Mouse (Mus musculus) kidney, embryonic 14.5 days (tissue): ENCODE data around the gene Gas2l2. TPM values are rescaled to one million over a fixed set of nuclear protein-coding genes. Genes with fewer than 3 reads are reported as not detected.
A peak's percentile ranks its signal among the peaks of the same experiment; 100 is the strongest.

Experiments
- ATAC-seq: fragments of 200-750 bp; cut with Nextera tagmentation; 2 replicates; pipeline ENCODE4 v1.8.0; 2017; ENCODE audit warnings: moderate number of reproducible peaks, mild to moderate bottlenecking, moderate TSS enrichment, moderate library complexity; ENCODE audit not compliant: low FRiP score, low TSS enrichment
- H3K27ac ChIP-seq: fragments of 300-500 bp; sonication (generic); 2 replicates; pipeline ENCODE4 v1.5.1; 2014; ENCODE audit warnings: low read depth, mild to moderate bottlenecking, low read length, moderate library complexity, mixed read lengths
- H3K27me3 ChIP-seq: fragments of 300-500 bp; sonication (generic); 2 replicates; pipeline ENCODE4 v1.6.1; 2014; ENCODE audit warnings: mild to moderate bottlenecking, low read length; ENCODE audit not compliant: control insufficient read depth, insufficient read depth
- H3K36me3 ChIP-seq: fragments of 300-500 bp; sonication (generic); 2 replicates; pipeline ENCODE4 v1.6.1; 2014; ENCODE audit warnings: low read length, mixed read lengths; ENCODE audit not compliant: control insufficient read depth, insufficient read depth
- H3K4me1 ChIP-seq: fragments of 300-500 bp; sonication (generic); 2 replicates; pipeline ENCODE4 v1.6.1; 2014; ENCODE audit warnings: low read length, mixed read lengths; ENCODE audit not compliant: control insufficient read depth, insufficient read depth
- H3K4me2 ChIP-seq: fragments of 300-500 bp; sonication (generic); replicated peaks from 2 replicates; pipeline ENCODE4 v1.6.1; 2014; ENCODE audit warnings: low read depth, mild to moderate bottlenecking, low read length
- H3K4me3 ChIP-seq: fragments of 300-500 bp; sonication (generic); 2 replicates; pipeline ENCODE4 v1.5.1; 2014; ENCODE audit warnings: mild to moderate bottlenecking, low read length
- H3K9ac ChIP-seq: fragments of 300-500 bp; sonication (generic); 2 replicates; pipeline ENCODE4 v1.6.1; 2014; ENCODE audit warnings: low read depth, mild to moderate bottlenecking, low read length, moderate library complexity
- H3K9me3 ChIP-seq: fragments of 300-500 bp; sonication (generic); 2 replicates; pipeline ENCODE4 v1.6.1; 2016; ENCODE audit warnings: low read length; ENCODE audit not compliant: control insufficient read depth
- WGBS: fragments of 180-500 bp; shearing (Covaris S2); extraction: QIAGEN DNeasy Blood & Tissue Kit; methylation state at CpG from one replicate; pipeline ENCODE4 v1.1.7; 2014; 5-methylcytosine and 5-hydroxymethylcytosine counted together
- polyA plus RNA-seq: library from polyadenylated mRNA; unstranded; fragments of >200 nt; fragmentation: Nextera tagmentation; extraction: Ambion mirVana; gene quantifications from 2 replicates; pipeline ENCODE4 v1.2.1, GENCODE M21; 2014

The Gas2l2 gene
- polyA plus RNA-seq, 1 experiment from 2014 or later, result not detected

- 0 out of 2 replicates have a peak overlapping the region, but pooled peaks have one; percentile 71 for H3K4me3 ChIP-seq
- H3K9me3 ChIP-seq, result no peaks in the 10 kb centered on the region
- no peak overlapping the region for H3K9ac ChIP-seq
- peak overlapping the region; percentile 99; the same call in 1 of the 2 replicates for H3K4me2 ChIP-seq
- 0 out of 2 replicates have a peak, but pooled peaks cover 3% of the 10 kb centered on the region for H3K4me1 ChIP-seq
- no peak overlapping the region for H3K27ac ChIP-seq
- H3K36me3 ChIP-seq, result no peaks in the 10 kb centered on the region
- ATAC-seq, result no peak
- WGBS, result 51% methylated on average over 6 of the region's 6 CpGs
- H3K27me3 ChIP-seq, result no peaks in the 10 kb centered on the region; the same call in 1 of the 2 replicates
Measured at GRCm38 (mm10) chr11:83410510-83410909, 18.7 kb downstream of the Gas2l2 start.

- H3K27me3 ChIP-seq, result no peaks in the 10 kb centered on the region; the same call in 1 of the 2 replicates
- no peak overlapping the region for H3K27ac ChIP-seq
- WGBS, result under 1% methylated on average over 18 of the region's 40 CpGs
- 0 out of 2 replicates have a peak, but pooled peaks cover 3% of the 10 kb centered on the region for H3K4me1 ChIP-seq
- no peaks in the 10 kb centered on the region for H3K36me3 ChIP-seq
- peak overlapping the region; percentile 99 for H3K4me2 ChIP-seq
- H3K4me3 ChIP-seq, result peak overlapping the region; percentile 71
- H3K9ac ChIP-seq, result peak overlapping the region; percentile 70
- peak; percentile 56 for ATAC-seq
- H3K9me3 ChIP-seq, result no peaks in the 10 kb centered on the region
Measured at GRCm38 (mm10) chr11:83409792-83410291, 19.4 kb downstream of the Gas2l2 start.

GRCm38 (mm10) chr11:83409087-83409754 is 20.0 kb downstream of the Gas2l2 start, which contains the start of gene Rasl10b:
Rasl10b (plus strand) TSS chr11:83409137.
- H3K9ac ChIP-seq, result peak within 1 kb of the TSS; percentile 70
- H3K27me3 ChIP-seq, result no peaks in the 10 kb centered on the region; the same call in 1 of the 2 replicates
- H3K9me3 ChIP-seq, result no peaks in the 10 kb centered on the region
- peak within 1 kb of the TSS; percentile 99 for H3K4me2 ChIP-seq
- peak within 1 kb of the TSS; percentile 71 for H3K4me3 ChIP-seq
- peaks cover 4% of the 10 kb centered on the region; the same call in 1 of the 2 replicates for H3K36me3 ChIP-seq
- ATAC-seq, result peak; percentile 70
- no peak within 1 kb of the TSS for H3K27ac ChIP-seq
- 0 out of 2 replicates have a peak, but pooled peaks cover 3% of the 10 kb centered on the region for H3K4me1 ChIP-seq
- WGBS, result 2% methylated on average over 27 of the region's 44 CpGs

- H3K4me2 ChIP-seq, result no peak overlapping the region
- ATAC-seq, result no peak
- no peak overlapping the region for H3K9ac ChIP-seq
- H3K27me3 ChIP-seq, result no peaks in the 10 kb centered on the region; the same call in 1 of the 2 replicates
- H3K4me1 ChIP-seq, result 0 out of 2 replicates have a peak, but pooled peaks cover 3% of the 10 kb centered on the region
- peaks cover 13% of the 10 kb centered on the region; the same call in 1 of the 2 replicates for H3K36me3 ChIP-seq
- no peaks in the 10 kb centered on the region for H3K9me3 ChIP-seq
- WGBS, result 31% methylated on average over 8 of the region's 8 CpGs
- no peak overlapping the region for H3K27ac ChIP-seq
- H3K4me3 ChIP-seq, result no peak overlapping the region
Measured at GRCm38 (mm10) chr11:83408242-83408641, 21.0 kb downstream of the Gas2l2 start.

GRCm38 (mm10) chr11:83406391-83406790 is 22.9 kb downstream of the Gas2l2 start:
- 64% methylated on average over 3 of the region's 3 CpGs for WGBS
- H3K27me3 ChIP-seq, result no peaks in the 10 kb centered on the region; the same call in 1 of the 2 replicates
- no peak overlapping the region for H3K4me2 ChIP-seq
- ATAC-seq, result no peak
- no peak overlapping the region for H3K27ac ChIP-seq
- 0 out of 2 replicates have a peak, but pooled peaks cover 3% of the 10 kb centered on the region for H3K4me1 ChIP-seq
- H3K9ac ChIP-seq, result no peak overlapping the region
- peaks cover 28% of the 10 kb centered on the region for H3K36me3 ChIP-seq
- H3K4me3 ChIP-seq, result no peak overlapping the region
- no peaks in the 10 kb centered on the region for H3K9me3 ChIP-seq

GRCm38 (mm10) chr11:83403787-83404186 is 25.5 kb downstream of the Gas2l2 start:
- H3K4me1 ChIP-seq, result no peaks in the 10 kb centered on the region
- ATAC-seq, result no peak
- H3K27me3 ChIP-seq, result no peaks in the 10 kb centered on the region
- whole genome bisulfite sequencing, result 85% methylated on average over 7 of the region's 7 CpGs
- no peaks in the 10 kb centered on the region for H3K9me3 ChIP-seq
- no peak overlapping the region for H3K4me2 ChIP-seq
- H3K9ac ChIP-seq, result no peak overlapping the region
- H3K27ac ChIP-seq, result no peak overlapping the region
- no peak overlapping the region for H3K4me3 ChIP-seq
- H3K36me3 ChIP-seq, result peaks cover 48% of the 10 kb centered on the region

- Histone ChIP-seq H3K4me3 (no peak overlapping the region), H3K27ac (no peak overlapping the region), H3K9me3 (no peaks in the 10 kb centered on the region), H3K27me3 (no peaks in the 10 kb centered on the region), H3K36me3 (peaks cover 74% of the 10 kb centered on the region), H3K4me1 (no peaks in the 10 kb centered on the region), H3K9ac (no peak overlapping the region), H3K4me2 (no peak overlapping the region)
- ATAC-seq, result no peak
- 81% methylated on average over 5 of the region's 5 CpGs for WGBS
Measured at GRCm38 (mm10) chr11:83398724-83399123, 30.5 kb downstream of the Gas2l2 start.

- Histone ChIP-seq H3K27ac (no peak overlapping the region), H3K4me1 (no peaks in the 10 kb centered on the region), H3K36me3 (peaks cover 72% of the 10 kb centered on the region), H3K4me3 (no peak overlapping the region), H3K9me3 (no peaks in the 10 kb centered on the region), H3K27me3 (no peaks in the 10 kb centered on the region), H3K4me2 (no peak overlapping the region), H3K9ac (no peak overlapping the region)
- ATAC-seq, result no peak
- 94% methylated on average over 7 of the region's 7 CpGs for WGBS
Measured at GRCm38 (mm10) chr11:83397626-83398025, 31.6 kb downstream of the Gas2l2 start.
